Mouse (Mus musculus) cerebellum, adult 11 months (tissue): ENCODE measurements around the gene Vstm5.
"Not testable (repeated sequence)": the region's sequence is repeated elsewhere in the genome, so short reads cannot be mapped to it uniquely, and the experiment has no call there.

Experiments used
- DNase-seq: peaks from one replicate; pipeline ENCODE4 v3.0.0; 2022

Vstm5 gene

DNA sequence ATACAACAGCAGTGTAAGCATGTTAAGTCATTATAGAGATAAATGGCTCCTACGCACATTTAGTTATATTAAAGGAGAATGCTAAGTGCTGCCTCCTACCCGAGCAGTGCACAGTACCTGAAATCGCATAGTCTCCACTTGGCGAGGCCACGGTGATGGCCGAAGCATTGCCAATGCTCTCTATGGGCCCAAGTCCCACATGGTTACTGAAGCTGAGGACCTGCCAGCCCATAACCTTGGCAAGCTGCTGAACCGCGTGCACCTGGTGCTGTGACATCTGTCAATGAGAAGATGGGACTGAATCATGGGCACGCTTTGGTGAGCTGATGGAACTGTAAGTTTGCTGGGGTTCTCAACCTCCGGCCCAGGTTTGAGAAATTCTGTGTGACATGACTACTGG lies 24.6 kb downstream of the Vstm5 start:
- DNase-seq = peak; percentile 31

DNA sequence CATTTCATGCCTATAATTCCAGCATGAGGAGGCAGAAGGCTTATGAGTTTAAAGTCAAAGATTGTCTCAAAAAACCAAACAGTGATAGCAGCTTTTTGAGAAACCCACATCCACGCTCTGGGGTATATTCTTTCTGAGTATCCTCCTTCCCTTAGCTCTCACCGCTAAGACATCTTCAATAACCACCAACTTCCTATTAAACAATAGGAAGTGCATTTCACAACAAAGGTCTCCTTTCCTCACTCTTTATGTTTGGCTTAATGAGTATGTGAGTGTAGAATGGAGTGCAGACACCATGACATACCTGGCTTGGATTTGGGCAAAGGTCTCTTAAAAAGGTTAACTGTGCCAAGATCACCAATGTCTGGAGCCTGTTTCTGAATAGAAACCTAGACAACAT lies 35.1 kb downstream of the Vstm5 start:
- DNase-seq = no peak

- DNase-seq = no peak
Observed at GRCm38 (mm10) chr9:15276855-15277254, 38.0 kb downstream of the Vstm5 start.

DNA sequence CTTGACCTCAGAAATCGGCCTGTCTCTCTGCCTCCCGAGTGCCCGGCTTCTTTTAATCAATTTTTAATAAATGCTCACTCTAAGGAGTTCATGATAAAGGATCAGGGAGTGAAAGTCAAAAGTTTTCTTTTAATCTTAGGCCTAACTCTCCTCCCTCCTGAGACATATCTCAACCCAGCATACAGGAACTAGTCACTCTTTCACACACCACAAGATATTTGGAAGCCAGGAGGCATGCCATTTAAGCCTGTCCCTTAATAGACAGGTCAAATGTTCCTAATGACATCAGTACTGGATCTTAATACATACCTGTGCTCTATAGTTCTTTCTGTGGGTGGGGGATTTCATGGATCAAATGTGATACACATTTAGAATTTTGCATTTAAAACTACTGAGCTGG lies 39.5 kb downstream of the Vstm5 start:
- DNase-seq = no peak

GRCm38 (mm10) chr9:15279139-15279648 lies 40.3 kb downstream of the Vstm5 start:
- no peak for DNase-seq

DNA sequence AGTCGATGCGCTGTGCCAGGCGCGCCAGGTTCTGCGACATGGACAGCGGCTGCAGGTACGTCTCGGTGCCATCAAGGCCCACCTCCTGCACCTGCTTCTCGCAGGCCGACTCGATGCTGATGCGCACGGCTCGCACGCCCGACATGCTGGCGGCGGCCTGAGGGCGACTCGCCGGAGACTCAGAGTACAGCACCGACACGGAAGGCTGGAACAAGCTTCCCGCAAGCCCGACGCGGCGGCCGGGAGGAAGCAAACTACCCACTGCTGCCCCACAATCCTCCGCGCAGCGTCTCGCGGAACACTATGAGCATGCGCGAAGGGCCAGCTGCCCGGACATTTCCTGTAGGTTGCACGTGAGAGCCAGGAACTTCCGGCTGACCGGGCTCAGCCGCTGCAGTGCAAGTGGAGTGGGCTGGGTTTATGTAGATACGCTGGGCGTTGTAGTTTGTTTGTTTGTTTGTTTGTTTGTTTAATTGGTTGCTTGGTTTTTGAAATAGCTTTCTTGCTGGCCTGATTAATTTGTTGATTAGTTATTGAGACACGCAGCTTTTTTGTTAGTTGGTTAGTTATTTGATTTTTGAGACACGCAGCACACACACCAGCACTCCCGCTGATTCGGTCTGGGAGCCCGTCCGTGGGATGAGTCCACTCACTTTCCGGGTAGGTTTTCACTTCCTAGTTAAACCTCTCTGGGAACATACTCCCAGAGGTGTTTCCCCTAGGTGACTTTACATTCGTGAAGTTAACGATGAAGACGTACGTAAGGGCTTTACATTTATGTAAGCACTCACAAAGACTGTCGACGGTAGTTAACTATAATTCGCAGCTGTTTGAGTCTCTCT lies 41.0 kb downstream of the Vstm5 start, which contains the start of gene Med17:
TSS of gene Med17 (minus strand) at position 283 of the 842 bp plus-strand sequence.
- DNase-seq = peak; percentile 88

GRCm38 (mm10) chr9:15280491-15280879 lies 41.6 kb downstream of the Vstm5 start:
- DNase-seq = no peak

DNA sequence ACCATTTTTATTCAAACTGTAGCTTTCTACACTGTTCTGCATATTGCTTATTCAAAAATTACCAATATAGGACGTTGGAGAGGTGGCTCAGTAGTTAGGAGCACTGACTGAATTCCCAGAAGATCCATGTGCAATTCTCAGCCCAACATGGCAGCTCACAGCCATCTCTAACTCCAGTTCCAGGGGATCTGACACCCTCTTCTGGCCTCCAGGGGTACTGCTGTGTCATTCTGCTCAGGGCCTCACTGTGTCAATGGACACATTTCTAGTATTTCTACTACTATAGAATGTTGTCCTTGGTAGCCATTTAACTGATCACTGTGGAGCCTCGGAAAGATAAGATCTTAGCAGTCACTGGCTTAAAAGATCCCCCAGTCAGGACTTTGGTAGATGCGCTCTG lies 46.6 kb downstream of the Vstm5 start:
- no peak for DNase-seq

DNA sequence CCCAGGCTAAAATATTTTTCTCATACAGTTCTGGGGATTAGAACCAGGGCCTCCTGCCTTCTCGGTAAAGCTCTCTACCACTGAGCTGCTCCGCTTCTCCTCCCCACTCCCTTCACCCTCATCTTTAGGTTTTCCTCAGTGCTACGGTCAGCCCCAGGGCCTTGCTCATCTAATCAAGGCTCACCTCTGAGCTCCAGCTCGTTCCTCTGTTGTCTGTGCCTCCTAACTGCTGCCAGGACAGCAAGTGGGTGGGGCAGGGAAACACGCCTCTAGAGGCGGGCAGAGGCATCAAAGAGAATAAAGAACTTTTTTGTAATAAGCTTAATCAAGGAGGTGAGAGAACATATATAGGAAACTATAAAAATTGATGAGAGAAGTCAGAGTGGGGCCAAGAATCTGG lies 49.0 kb downstream of the Vstm5 start:
- DNase-seq = no peak

GRCm38 (mm10) chr9:15288402-15288801 lies 49.6 kb downstream of the Vstm5 start:
- no peak for DNase-seq

- no peak for DNase-seq
Observed at GRCm38 (mm10) chr9:15289251-15289650, 50.4 kb downstream of the Vstm5 start.

- DNase-seq = no peak
Observed at GRCm38 (mm10) chr9:15297112-15297511, 58.3 kb downstream of the Vstm5 start.

GRCm38 (mm10) chr9:15298451-15298850 lies 59.6 kb downstream of the Vstm5 start:
- no peak for DNase-seq

GRCm38 (mm10) chr9:15300056-15300455 lies 61.2 kb downstream of the Vstm5 start:
- no peak for DNase-seq

DNA sequence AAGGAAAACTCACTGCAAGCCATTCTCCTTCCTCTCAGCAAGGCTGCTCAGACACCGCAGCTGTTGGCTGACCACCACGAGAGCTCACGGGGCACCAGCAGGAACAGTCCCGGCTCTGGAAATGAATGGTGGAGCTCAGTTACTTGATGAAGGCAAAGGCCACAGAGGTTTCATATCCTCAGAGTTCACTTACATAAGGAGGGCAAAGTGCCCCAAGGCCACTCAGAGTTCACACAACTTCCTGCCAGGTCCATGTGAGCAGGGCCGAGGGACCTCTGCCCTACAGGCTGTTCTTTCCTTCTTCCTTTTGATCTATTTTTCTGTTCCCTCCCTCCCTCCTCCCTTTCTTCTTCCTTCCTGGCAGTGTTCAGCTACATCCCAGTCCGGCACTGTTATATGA lies 62.6 kb downstream of the Vstm5 start:
- DNase-seq = no peak

DNA sequence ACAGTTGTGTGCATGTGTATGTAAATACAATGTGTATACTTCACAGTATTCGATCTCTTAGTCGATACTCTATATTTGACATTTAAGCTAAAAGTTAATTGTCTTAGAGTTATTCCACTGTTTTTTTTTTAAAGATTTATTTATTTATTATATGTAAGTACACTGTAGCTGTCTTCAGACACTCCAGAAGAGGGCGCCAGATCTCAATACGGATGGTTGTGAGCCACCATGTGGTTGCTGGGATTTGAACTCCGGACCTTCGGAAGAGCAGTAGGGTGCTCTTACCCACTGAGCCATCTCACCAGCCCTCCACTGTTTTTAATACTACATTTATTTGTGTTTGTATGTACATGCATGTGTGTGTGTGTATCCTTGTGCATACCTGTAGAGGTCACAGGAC lies 63.2 kb downstream of the Vstm5 start:
- DNase-seq = not testable (repeated sequence)

GRCm38 (mm10) chr9:15302881-15303280 lies 64.0 kb downstream of the Vstm5 start:
- no peak for DNase-seq

- peak; percentile 96 for DNase-seq
Observed at GRCm38 (mm10) chr9:15305503-15306397, 66.9 kb downstream of the Vstm5 start, which contains the start of gene Taf1d. Gene Taf1d (plus strand): TSS chr9:15306214.

DNA sequence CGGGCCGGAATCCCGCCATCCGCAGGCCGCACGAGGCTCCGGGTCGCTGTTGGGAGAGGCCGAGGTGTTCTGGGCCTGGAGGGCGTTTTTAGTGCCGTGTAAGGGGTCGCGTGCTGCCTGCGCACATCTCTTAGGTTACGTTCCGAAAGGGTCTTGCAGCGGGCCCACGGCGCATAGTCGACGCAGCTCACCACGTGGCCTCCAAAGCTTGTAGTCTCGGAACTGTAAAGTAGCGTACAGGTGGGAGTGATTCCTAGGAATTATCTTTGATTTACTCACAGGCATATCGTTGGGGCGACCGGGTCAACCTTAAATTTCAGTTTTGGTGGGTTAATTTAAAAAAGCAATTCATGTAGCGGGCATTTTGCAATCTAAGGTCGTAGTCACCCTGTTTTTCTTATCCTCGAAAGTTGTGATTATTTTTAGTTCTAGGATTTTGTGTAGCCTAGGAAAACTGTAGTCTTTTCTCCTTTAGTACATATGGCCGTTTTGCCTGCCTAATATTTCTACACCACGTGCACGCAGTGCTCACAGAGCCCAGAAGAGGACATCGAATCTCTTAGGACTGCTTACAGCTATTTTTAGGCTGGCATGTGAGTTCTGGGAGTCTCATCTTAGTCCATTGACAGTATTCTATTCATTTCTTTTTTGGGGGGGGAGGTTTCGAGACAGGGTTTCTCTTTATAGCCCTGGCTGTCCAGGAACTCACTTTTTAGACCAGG lies 67.7 kb downstream of the Vstm5 start, which contains the start of gene 4931406C07Rik:
TSS of gene 4931406C07Rik (minus strand) at position 51 of the 722 bp plus-strand sequence.
- no peak for DNase-seq

GRCm38 (mm10) chr9:15307257-15307656 lies 68.4 kb downstream of the Vstm5 start:
- no peak for DNase-seq

- no peak for DNase-seq
Observed at GRCm38 (mm10) chr9:15308254-15308653, 69.4 kb downstream of the Vstm5 start.
